Mouse (Mus musculus) heart, embryonic 13.5 days (tissue): ENCODE data around the gene Bmpr1b. TPM values are rescaled to one million over a fixed set of nuclear protein-coding genes. Genes with fewer than 3 reads are reported as not detected.
"Not testable (repeated sequence)": the region's sequence is repeated elsewhere in the genome, so short reads cannot be mapped to it uniquely, and the experiment has no call there.

ENCODE experiments used
- ATAC-seq: fragments of 200-750 bp; cut with Nextera tagmentation; 2 replicates; pipeline ENCODE4 v1.8.0; 2017; ENCODE audit warnings: moderate TSS enrichment; ENCODE audit not compliant: insufficient number of reproducible peaks, low FRiP score, low TSS enrichment; ENCODE audit errors: extremely low read depth
- H3K27ac ChIP-seq: fragments of 300-500 bp; sonication (generic); replicated peaks from 2 replicates; pipeline ENCODE4 v1.5.1; 2015; ENCODE audit warnings: moderate library complexity, mild to moderate bottlenecking, inconsistent platforms
- H3K27me3 ChIP-seq: fragments of 300-500 bp; sonication (generic); replicated peaks from 2 replicates; pipeline ENCODE4 v1.6.1; 2015; ENCODE audit warnings: mild to moderate bottlenecking, inconsistent platforms
- H3K36me3 ChIP-seq: fragments of 300-500 bp; sonication (generic); 2 replicates; pipeline ENCODE4 v1.6.1; 2015; ENCODE audit warnings: mild to moderate bottlenecking, inconsistent platforms
- H3K4me1 ChIP-seq: fragments of 300-500 bp; sonication (generic); 2 replicates; pipeline ENCODE4 v1.6.1; 2015; ENCODE audit warnings: inconsistent platforms
- H3K4me2 ChIP-seq: fragments of 300-500 bp; sonication (generic); 2 replicates; pipeline ENCODE4 v1.6.1; 2015; ENCODE audit warnings: inconsistent platforms, mild to moderate bottlenecking, moderate library complexity
- H3K4me3 ChIP-seq: fragments of 300-500 bp; sonication (generic); 2 replicates; pipeline ENCODE4 v1.5.1; 2015; ENCODE audit warnings: moderate library complexity, mild to moderate bottlenecking, inconsistent platforms
- H3K9ac ChIP-seq: fragments of 300-500 bp; sonication (generic); 2 replicates; pipeline ENCODE4 v1.6.1; 2015; ENCODE audit warnings: inconsistent platforms, mild to moderate bottlenecking, moderate library complexity
- H3K9me3 ChIP-seq: fragments of 300-500 bp; sonication (generic); 2 replicates; pipeline ENCODE4 v1.6.1; 2016; ENCODE audit warnings: inconsistent platforms
- WGBS: fragments of 180-500 bp; shearing (Covaris S2); methylation state at CpG from one replicate; pipeline ENCODE4 v1.1.7; 2015; ENCODE audit warnings: mixed read lengths; 5-methylcytosine and 5-hydroxymethylcytosine counted together
- polyA plus RNA-seq: library from polyadenylated mRNA; unstranded; fragments of >200 nt; fragmentation: Nextera tagmentation; extraction: Ambion mirVana; gene quantifications from 2 replicates; pipeline ENCODE4 v1.2.1, GENCODE M21; 2015

Gene Bmpr1b
- polyA plus RNA-seq, result 1.1 and 1.3 TPM in 2 replicates

- Histone ChIP-seq H3K4me1 (peaks cover 5% of the 10 kb centered on the region; the same call in 1 of the 2 replicates), H3K27me3 (peaks cover 77% of the 10 kb centered on the region), H3K36me3 (no peaks in the 10 kb centered on the region), H3K9ac (peak within 1 kb of the TSS; percentile 80), H3K4me3 (peak within 1 kb of the TSS; percentile 70), H3K4me2 (peak within 1 kb of the TSS; percentile 97), H3K9me3 (no peaks in the 10 kb centered on the region), H3K27ac (no peak within 1 kb of the TSS)
- WGBS, result under 1% methylated on average over 65 of the region's 65 CpGs
- peak; percentile 48; the same call in 1 of the 2 replicates for ATAC-seq
Measured at GRCm38 (mm10) chr3:142168863-142169521, at the start of gene Bmpr1b. TSS of gene Bmpr1b (minus strand) at chr3:142169425.

- no peak overlapping the region for H3K9ac ChIP-seq
- H3K27me3 ChIP-seq, result no peaks in the 10 kb centered on the region
- no peaks in the 10 kb centered on the region for H3K4me1 ChIP-seq
- no peak overlapping the region for H3K27ac ChIP-seq
- H3K4me2 ChIP-seq, result no peak overlapping the region
- no peaks in the 10 kb centered on the region for H3K36me3 ChIP-seq
- H3K4me3 ChIP-seq, result no peak overlapping the region
- no peak for ATAC-seq
- no peaks in the 10 kb centered on the region for H3K9me3 ChIP-seq
- 64% methylated on average over 2 of the region's 2 CpGs for WGBS
Measured at GRCm38 (mm10) chr3:142212821-142213220, 43.6 kb upstream of the Bmpr1b start.

GRCm38 (mm10) chr3:142212186-142212585, 43.0 kb upstream of the Bmpr1b start:
- Histone ChIP-seq H3K4me2 (no peak overlapping the region), H3K4me3 (no peak overlapping the region), H3K27ac (no peak overlapping the region), H3K27me3 (no peaks in the 10 kb centered on the region), H3K36me3 (no peaks in the 10 kb centered on the region), H3K9me3 (no peaks in the 10 kb centered on the region), H3K9ac (no peak overlapping the region), H3K4me1 (no peaks in the 10 kb centered on the region)
- 74% methylated on average over 3 of the region's 3 CpGs for WGBS
- ATAC-seq, result no peak

- ATAC-seq, result no peak
- no peaks in the 10 kb centered on the region for H3K4me1 ChIP-seq
- 52% methylated on average over 6 of the region's 6 CpGs for WGBS
Measured at GRCm38 (mm10) chr3:142209981-142210380, 40.8 kb upstream of the Bmpr1b start.

GRCm38 (mm10) chr3:142209057-142209456, 39.8 kb upstream of the Bmpr1b start:
- Histone ChIP-seq H3K4me2 (no peak overlapping the region), H3K27me3 (no peaks in the 10 kb centered on the region), H3K36me3 (no peaks in the 10 kb centered on the region), H3K4me1 (no peaks in the 10 kb centered on the region), H3K27ac (no peak overlapping the region), H3K9me3 (no peaks in the 10 kb centered on the region), H3K4me3 (no peak overlapping the region), H3K9ac (no peak overlapping the region)
- ATAC-seq, result no peak
- WGBS, result 83% methylated on average over 11 of the region's 11 CpGs

More at GRCm38 (mm10) chr3:142209981-142210380, 40.8 kb upstream of the Bmpr1b start:
- H3K9ac ChIP-seq, result no peak overlapping the region
- no peaks in the 10 kb centered on the region for H3K36me3 ChIP-seq
- no peaks in the 10 kb centered on the region for H3K9me3 ChIP-seq
- H3K27ac ChIP-seq, result no peak overlapping the region
- no peaks in the 10 kb centered on the region for H3K27me3 ChIP-seq
- no peak overlapping the region for H3K4me2 ChIP-seq
- no peak overlapping the region for H3K4me3 ChIP-seq

GRCm38 (mm10) chr3:142207488-142207887, 38.3 kb upstream of the Bmpr1b start:
- no peak overlapping the region for H3K4me3 ChIP-seq
- no peak overlapping the region for H3K4me2 ChIP-seq
- ATAC-seq, result no peak
- no peak overlapping the region for H3K9ac ChIP-seq
- H3K4me1 ChIP-seq, result no peaks in the 10 kb centered on the region
- H3K27me3 ChIP-seq, result no peaks in the 10 kb centered on the region
- H3K9me3 ChIP-seq, result no peaks in the 10 kb centered on the region
- H3K36me3 ChIP-seq, result no peaks in the 10 kb centered on the region
- WGBS, result 70% methylated on average over 6 of the region's 6 CpGs
- H3K27ac ChIP-seq, result no peak overlapping the region

GRCm38 (mm10) chr3:142206316-142206715, 37.1 kb upstream of the Bmpr1b start:
- Histone ChIP-seq H3K27me3 (no peaks in the 10 kb centered on the region), H3K4me3 (no peak overlapping the region), H3K9me3 (no peaks in the 10 kb centered on the region), H3K27ac (no peak overlapping the region), H3K9ac (no peak overlapping the region), H3K4me2 (no peak overlapping the region), H3K36me3 (no peaks in the 10 kb centered on the region), H3K4me1 (no peaks in the 10 kb centered on the region)
- 79% methylated on average over 3 of the region's 3 CpGs for WGBS
- ATAC-seq, result no peak

GRCm38 (mm10) chr3:142196142-142196541, 26.9 kb upstream of the Bmpr1b start:
- Histone ChIP-seq H3K4me2 (no peak overlapping the region), H3K4me3 (no peak overlapping the region), H3K36me3 (no peaks in the 10 kb centered on the region), H3K9ac (no peak overlapping the region), H3K4me1 (no peaks in the 10 kb centered on the region), H3K27me3 (no peaks in the 10 kb centered on the region), H3K27ac (no peak overlapping the region), H3K9me3 (peaks cover 5% of the 10 kb centered on the region)
- ATAC-seq, result no peak
- 80% methylated on average over 8 of the region's 8 CpGs for WGBS

- not testable (repeated sequence) for H3K9me3 ChIP-seq, H3K4me1 ChIP-seq, H3K36me3 ChIP-seq, H3K4me2 ChIP-seq, ATAC-seq, H3K27me3 ChIP-seq, H3K27ac ChIP-seq, H3K4me3 ChIP-seq, H3K9ac ChIP-seq
Measured at GRCm38 (mm10) chr3:142191627-142192026, 22.4 kb upstream of the Bmpr1b start.

- ATAC-seq, result no peak
- H3K27me3 ChIP-seq, result no peaks in the 10 kb centered on the region
- no peaks in the 10 kb centered on the region for H3K4me1 ChIP-seq
- H3K9ac ChIP-seq, result no peak overlapping the region
- no peaks in the 10 kb centered on the region for H3K36me3 ChIP-seq
- 78% methylated on average over 3 of the region's 3 CpGs for WGBS
- no peak overlapping the region for H3K27ac ChIP-seq
- H3K4me3 ChIP-seq, result no peak overlapping the region
- H3K9me3 ChIP-seq, result peaks cover 2% of the 10 kb centered on the region
- no peak overlapping the region for H3K4me2 ChIP-seq
Measured at GRCm38 (mm10) chr3:142186551-142186950, 17.3 kb upstream of the Bmpr1b start.

GRCm38 (mm10) chr3:142173996-142174395, 4.8 kb upstream of the Bmpr1b start:
- H3K4me2 ChIP-seq, result no peak overlapping the region
- ATAC-seq, result no peak
- H3K4me1 ChIP-seq, result peaks cover 5% of the 10 kb centered on the region; the same call in 1 of the 2 replicates
- no peaks in the 10 kb centered on the region for H3K9me3 ChIP-seq
- 77% methylated on average over 4 of the region's 4 CpGs for WGBS
- peaks cover 39% of the 10 kb centered on the region for H3K27me3 ChIP-seq
- no peak overlapping the region for H3K9ac ChIP-seq
- H3K27ac ChIP-seq, result no peak overlapping the region
- no peaks in the 10 kb centered on the region for H3K36me3 ChIP-seq
- no peak overlapping the region for H3K4me3 ChIP-seq

- Histone ChIP-seq H3K9ac (peak overlapping the region; percentile 80), H3K9me3 (no peaks in the 10 kb centered on the region), H3K36me3 (no peaks in the 10 kb centered on the region), H3K27me3 (peaks cover 77% of the 10 kb centered on the region), H3K4me2 (peak overlapping the region; percentile 97), H3K27ac (no peak overlapping the region), H3K4me1 (peaks cover 5% of the 10 kb centered on the region; the same call in 1 of the 2 replicates), H3K4me3 (peak overlapping the region; percentile 70)
- WGBS, result 15% methylated on average over 9 of the region's 9 CpGs
- no peak for ATAC-seq
Measured at GRCm38 (mm10) chr3:142168251-142168862, 868 bp downstream of the Bmpr1b start.
